Mouse (Mus musculus) hindbrain, embryonic 15.5 days (tissue): ENCODE measurements around the gene Scpep1. TPM values are rescaled to one million over a fixed set of nuclear protein-coding genes. Genes with fewer than 3 reads are reported as not detected.
A peak's percentile ranks its signal among the peaks of the same experiment; 100 is the strongest.

Experiments used
- ATAC-seq: fragments of 200-750 bp; cut with Nextera tagmentation; 2 replicates; pipeline ENCODE4 v1.8.0; 2017; ENCODE audit warnings: low read depth, moderate number of reproducible peaks, moderate TSS enrichment; ENCODE audit not compliant: low FRiP score
- H3K27ac ChIP-seq: fragments of 300-500 bp; sonication (generic); replicated peaks from 2 replicates; pipeline ENCODE4 v1.5.1; 2015; ENCODE audit warnings: mild to moderate bottlenecking, inconsistent platforms
- H3K27me3 ChIP-seq: fragments of 300-500 bp; sonication (generic); 2 replicates; pipeline ENCODE4 v1.6.1; 2015; ENCODE audit warnings: control low read depth, inconsistent platforms
- H3K36me3 ChIP-seq: fragments of 300-500 bp; sonication (generic); 2 replicates; pipeline ENCODE4 v1.6.1; 2015; ENCODE audit warnings: control low read depth, inconsistent platforms
- H3K4me1 ChIP-seq: fragments of 300-500 bp; sonication (generic); replicated peaks from 2 replicates; pipeline ENCODE4 v1.6.1; 2015; ENCODE audit warnings: control low read depth, inconsistent platforms
- H3K4me2 ChIP-seq: fragments of 300-500 bp; sonication (generic); 2 replicates; pipeline ENCODE4 v1.6.1; 2015; ENCODE audit warnings: moderate library complexity, mild to moderate bottlenecking, inconsistent platforms
- H3K4me3 ChIP-seq: fragments of 300-500 bp; sonication (generic); 2 replicates; pipeline ENCODE4 v1.5.1; 2015; ENCODE audit warnings: mild to moderate bottlenecking, inconsistent platforms
- H3K9ac ChIP-seq: fragments of 300-500 bp; sonication (generic); 2 replicates; pipeline ENCODE4 v1.6.1; 2015; ENCODE audit warnings: inconsistent platforms
- H3K9me3 ChIP-seq: fragments of 300-500 bp; sonication (generic); 2 replicates; pipeline ENCODE4 v1.6.1; 2016; ENCODE audit warnings: control low read depth, inconsistent platforms
- WGBS: fragments of 180-500 bp; shearing (Covaris S2); methylation state at CpG from one replicate; pipeline ENCODE4 v1.1.7; 2015; 5-methylcytosine and 5-hydroxymethylcytosine counted together
- polyA plus RNA-seq: library from polyadenylated mRNA; unstranded; fragments of >200 nt; fragmentation: Nextera tagmentation; extraction: Ambion mirVana; gene quantifications from 2 replicates; pipeline ENCODE4 v1.2.1, GENCODE M21; 2015

Scpep1 gene
- polyA plus RNA-seq, 1 experiment from 2014 or later, result 33.6 TPM

DNA sequence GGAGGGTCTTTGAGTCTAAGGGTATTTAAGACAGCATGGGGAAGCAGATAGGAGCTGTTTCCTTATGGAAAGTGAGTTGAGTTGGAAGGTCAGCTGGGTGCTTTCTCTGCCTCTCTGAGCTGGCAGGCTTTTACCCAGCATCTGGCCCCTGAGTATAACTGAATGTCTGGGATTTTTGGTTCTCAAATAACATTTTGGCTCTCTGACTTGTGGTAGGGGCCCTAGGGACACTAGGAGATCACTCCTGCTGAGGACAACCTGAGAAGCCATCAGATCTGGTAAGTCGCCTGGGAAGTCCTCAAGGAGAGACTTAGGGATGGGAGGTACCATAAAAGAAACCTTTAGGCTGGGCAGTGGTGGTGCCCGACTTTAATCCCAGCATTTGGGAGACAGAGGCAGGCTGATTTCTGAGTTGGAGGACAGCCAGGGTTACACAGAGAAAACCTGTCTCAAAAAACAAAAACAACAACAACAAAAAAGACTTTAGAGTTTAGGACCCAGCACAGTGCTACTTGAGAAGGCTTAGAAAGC lies 15.0 kb upstream of the Scpep1 start, which contains the start of gene Coil:
Gene Coil (plus strand): TSS at position 51 of the 531 bp plus-strand sequence.
- ATAC-seq, result no peak; the same call in 1 of the 2 replicates
- no peaks in the 10 kb centered on the region for H3K9me3 ChIP-seq
- 43% methylated on average over 2 of the region's 2 CpGs for WGBS

DNA sequence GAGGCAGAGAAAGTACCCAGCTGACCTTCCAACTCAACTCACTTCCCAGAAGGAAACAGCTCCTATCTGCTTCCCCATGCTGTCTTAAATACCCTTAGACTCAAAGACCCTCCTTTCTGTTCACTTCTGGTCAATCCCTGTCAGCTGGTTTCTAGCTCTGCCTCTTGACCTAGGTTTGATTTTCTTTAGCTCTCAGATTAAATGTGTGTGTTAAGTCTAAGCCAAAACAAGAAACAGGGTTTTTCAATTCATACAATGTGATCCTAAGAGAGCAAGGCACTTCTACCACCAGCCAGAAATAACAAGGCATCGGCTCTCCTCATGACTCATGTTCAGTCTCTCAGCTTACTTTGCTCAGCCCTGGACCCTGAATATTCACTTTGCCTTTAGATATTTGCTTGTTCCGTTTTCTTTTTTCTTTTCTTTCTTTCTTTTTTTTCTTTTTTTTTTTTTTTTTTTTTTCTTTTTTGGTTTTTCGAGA lies 11.7 kb upstream of the Scpep1 start, which contains the start of gene Elobl:
Gene Elobl (minus strand): TSS at position 51 of the 481 bp plus-strand sequence.
- Histone ChIP-seq H3K9me3 (no peaks in the 10 kb centered on the region), H3K27me3 (no peaks in the 10 kb centered on the region)
- 96% methylated on average over 2 of the region's 3 CpGs for WGBS

More for the DNA sequence above, 15.0 kb upstream of the Scpep1 start, which contains the start of gene Coil:
- Histone ChIP-seq H3K4me2 (no peak within 1 kb of the TSS), H3K9ac (no peak within 1 kb of the TSS), H3K4me1 (peaks cover 10% of the 10 kb centered on the region), H3K27ac (no peak within 1 kb of the TSS), H3K4me3 (no peak within 1 kb of the TSS), H3K36me3 (no peaks in the 10 kb centered on the region), H3K27me3 (no peaks in the 10 kb centered on the region)

DNA sequence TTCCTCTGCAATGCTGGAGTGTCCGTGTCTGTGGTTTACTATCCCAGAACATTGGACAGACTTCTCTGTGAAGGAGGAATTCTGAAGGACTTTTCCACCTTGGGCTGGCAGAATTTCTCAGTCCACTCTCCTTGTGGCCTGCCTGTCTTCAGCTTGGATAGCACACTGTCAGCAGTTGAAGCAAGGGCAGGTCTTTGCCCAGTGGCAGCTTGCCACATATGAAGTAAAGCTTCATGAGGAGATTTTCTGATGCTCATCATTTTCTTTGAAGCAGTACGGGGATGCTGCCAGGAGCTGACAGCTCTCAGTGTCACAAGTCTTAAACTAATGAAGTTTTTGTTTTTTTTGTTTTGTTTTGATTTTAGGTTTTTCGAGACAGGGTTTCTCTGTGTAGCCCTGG lies 3.6 kb upstream of the Scpep1 start:
- Histone ChIP-seq H3K9me3 (no peaks in the 10 kb centered on the region), H3K27me3 (no peaks in the 10 kb centered on the region), H3K4me3 (no peak overlapping the region), H3K4me1 (peaks cover 11% of the 10 kb centered on the region), H3K27ac (no peak overlapping the region), H3K36me3 (no peaks in the 10 kb centered on the region), H3K4me2 (no peak overlapping the region), H3K9ac (no peak overlapping the region)
- ATAC-seq, result no peak
- WGBS, result 87% methylated on average over 3 of the region's 3 CpGs

More for the DNA sequence above, 11.7 kb upstream of the Scpep1 start, which contains the start of gene Elobl:
- Histone ChIP-seq H3K4me2 (no peak within 1 kb of the TSS), H3K4me1 (no peaks in the 10 kb centered on the region), H3K4me3 (no peak within 1 kb of the TSS), H3K9ac (no peak within 1 kb of the TSS), H3K27ac (no peak within 1 kb of the TSS), H3K36me3 (no peaks in the 10 kb centered on the region)
- ATAC-seq, result no peak

DNA sequence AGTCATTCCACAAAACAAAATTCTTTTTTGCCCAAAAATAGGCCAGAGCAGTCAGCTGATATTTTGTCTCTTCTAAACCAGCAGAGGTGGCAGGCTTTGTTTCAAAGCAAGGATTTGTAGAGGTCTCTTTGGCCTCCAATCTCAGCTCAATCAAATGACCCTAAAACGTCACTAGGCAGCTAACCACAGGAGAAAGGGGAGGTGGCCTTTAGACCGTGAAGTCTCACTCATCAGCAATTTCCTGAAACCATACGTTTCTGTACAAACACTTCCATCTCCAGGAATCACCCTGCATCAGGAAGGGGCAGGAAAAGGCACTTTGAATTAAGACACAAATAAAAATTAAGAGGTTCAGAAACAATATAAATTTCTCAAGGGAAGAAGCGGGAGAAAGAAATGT lies 462 bp downstream of the Scpep1 start:
- H3K27me3 ChIP-seq, result no peaks in the 10 kb centered on the region
- H3K36me3 ChIP-seq, result no peaks in the 10 kb centered on the region
- no peaks in the 10 kb centered on the region for H3K9me3 ChIP-seq
- peaks cover 13% of the 10 kb centered on the region for H3K4me1 ChIP-seq
- peak overlapping the region; percentile 53 for H3K9ac ChIP-seq
- H3K4me3 ChIP-seq, result peak overlapping the region; percentile 57
- peak overlapping the region; percentile 61 for H3K4me2 ChIP-seq
- H3K27ac ChIP-seq, result peak overlapping the region; percentile 67
- ATAC-seq, result no peak
- 0% methylated on average over 4 of the region's 4 CpGs for WGBS

DNA sequence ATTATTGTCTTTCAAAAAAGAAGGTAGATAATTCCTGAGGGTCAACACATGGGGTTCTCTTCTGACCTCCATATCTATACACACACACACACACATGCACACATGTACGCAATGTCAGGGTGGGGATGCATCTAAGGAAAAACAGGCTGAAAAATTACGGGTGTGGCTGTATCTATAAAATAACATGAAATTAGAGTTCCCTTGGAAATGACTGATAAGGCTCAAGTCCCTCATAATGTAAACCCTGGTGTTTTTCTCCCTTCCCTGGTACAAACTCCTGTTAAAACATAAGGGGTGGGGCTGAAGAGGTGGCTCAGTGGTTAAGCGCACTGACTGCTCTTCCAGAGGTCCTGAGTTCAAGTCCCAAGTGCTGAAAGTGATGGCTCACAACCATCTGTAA lies 1.7 kb downstream of the Scpep1 start:
- no peaks in the 10 kb centered on the region for H3K27me3 ChIP-seq
- H3K4me3 ChIP-seq, result no peak overlapping the region
- WGBS, result 88% methylated on average over 3 of the region's 3 CpGs
- H3K36me3 ChIP-seq, result peaks cover 5% of the 10 kb centered on the region; the same call in 1 of the 2 replicates
- H3K4me2 ChIP-seq, result peak overlapping the region; percentile 61
- H3K4me1 ChIP-seq, result peaks cover 13% of the 10 kb centered on the region
- no peak overlapping the region for H3K9ac ChIP-seq
- ATAC-seq, result no peak
- no peak overlapping the region for H3K27ac ChIP-seq
- H3K9me3 ChIP-seq, result no peaks in the 10 kb centered on the region

DNA sequence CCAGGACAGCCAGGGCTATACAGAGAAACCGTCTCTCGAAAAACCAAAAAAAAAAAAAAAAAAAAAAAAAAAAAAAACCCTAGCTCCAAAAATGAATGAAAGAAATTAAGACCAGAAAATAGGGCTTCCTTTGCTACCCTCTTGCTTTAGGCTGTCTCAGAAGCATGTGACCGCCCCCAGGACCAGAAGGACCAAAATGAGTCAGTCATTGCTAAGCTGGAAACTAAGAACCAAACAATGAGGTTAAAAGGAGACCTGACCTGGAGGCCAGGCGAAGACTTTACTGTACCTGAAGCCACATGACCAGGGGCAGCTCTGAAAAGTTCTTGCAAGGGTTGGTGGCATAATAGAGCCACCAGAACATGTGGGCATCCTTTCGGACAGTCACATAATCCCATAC lies 3.1 kb downstream of the Scpep1 start:
- H3K27ac ChIP-seq, result no peak overlapping the region
- WGBS, result 95% methylated on average over 5 of the region's 5 CpGs
- H3K9ac ChIP-seq, result no peak overlapping the region
- H3K4me3 ChIP-seq, result no peak overlapping the region
- H3K36me3 ChIP-seq, result peaks cover 5% of the 10 kb centered on the region; the same call in 1 of the 2 replicates
- no peaks in the 10 kb centered on the region for H3K9me3 ChIP-seq
- H3K27me3 ChIP-seq, result no peaks in the 10 kb centered on the region
- H3K4me2 ChIP-seq, result no peak overlapping the region
- ATAC-seq, result no peak
- peaks cover 13% of the 10 kb centered on the region for H3K4me1 ChIP-seq

DNA sequence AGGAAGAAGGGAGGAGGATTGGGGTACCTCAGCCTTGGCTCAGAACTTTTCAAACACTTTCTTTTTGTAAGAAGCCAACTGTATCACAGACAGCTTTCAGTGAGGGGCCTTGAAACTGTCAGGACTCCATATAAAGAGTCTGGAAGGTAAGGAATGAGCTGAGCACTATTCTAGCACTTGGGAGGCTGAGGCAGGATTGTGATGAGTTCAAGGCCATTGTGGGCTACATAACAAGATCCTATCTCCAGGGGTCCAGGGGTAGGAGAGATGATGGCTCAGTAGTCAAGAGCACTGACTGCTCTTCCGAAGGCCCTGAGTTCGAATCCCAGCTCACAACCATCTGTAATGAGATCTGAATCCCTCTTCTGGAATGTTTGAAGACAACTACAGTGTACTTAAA lies 3.7 kb downstream of the Scpep1 start:
- Histone ChIP-seq H3K9me3 (no peaks in the 10 kb centered on the region), H3K9ac (no peak overlapping the region), H3K4me1 (peaks cover 13% of the 10 kb centered on the region), H3K27me3 (no peaks in the 10 kb centered on the region), H3K27ac (no peak overlapping the region), H3K4me3 (no peak overlapping the region), H3K36me3 (peaks cover 5% of the 10 kb centered on the region; the same call in 1 of the 2 replicates), H3K4me2 (no peak overlapping the region)
- WGBS, result 98% methylated on average over 2 of the region's 2 CpGs
- ATAC-seq, result no peak

DNA sequence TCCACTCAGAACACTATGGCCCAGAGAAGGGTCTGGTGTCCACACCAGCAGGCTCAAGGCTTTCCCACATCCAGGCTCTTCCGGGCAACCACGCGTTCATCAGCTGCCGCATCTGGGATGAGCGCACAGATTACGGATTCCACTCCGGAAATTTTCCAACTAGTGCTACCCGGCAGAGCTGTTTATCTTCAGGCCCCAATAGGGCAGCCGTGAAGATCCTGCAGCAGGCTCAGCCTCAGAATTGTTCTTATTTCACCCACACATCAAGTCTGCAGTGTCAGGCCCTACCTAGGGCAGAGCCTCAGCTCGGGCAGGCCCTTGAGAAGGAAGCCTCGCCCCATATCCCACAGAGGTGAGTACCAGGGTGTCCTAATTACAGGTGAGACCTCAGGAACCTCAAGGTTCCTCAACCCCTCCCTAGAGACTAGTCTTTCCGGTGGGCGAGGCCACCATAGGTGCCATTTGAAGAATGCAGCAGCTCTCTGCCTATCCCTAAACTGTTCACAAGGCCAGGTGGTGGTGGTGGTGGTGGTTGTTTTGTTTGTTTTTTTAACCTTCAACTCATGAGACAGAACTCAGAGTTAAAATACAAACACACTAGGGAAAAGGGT lies 4.5 kb downstream of the Scpep1 start:
- 90% methylated on average over 13 of the region's 13 CpGs for WGBS
- Histone ChIP-seq H3K4me3 (no peak overlapping the region), H3K9me3 (no peaks in the 10 kb centered on the region), H3K36me3 (peaks cover 5% of the 10 kb centered on the region; the same call in 1 of the 2 replicates), H3K4me2 (no peak overlapping the region), H3K27ac (no peak overlapping the region), H3K4me1 (peaks cover 13% of the 10 kb centered on the region), H3K27me3 (no peaks in the 10 kb centered on the region), H3K9ac (no peak overlapping the region)
- ATAC-seq, result no peak

DNA sequence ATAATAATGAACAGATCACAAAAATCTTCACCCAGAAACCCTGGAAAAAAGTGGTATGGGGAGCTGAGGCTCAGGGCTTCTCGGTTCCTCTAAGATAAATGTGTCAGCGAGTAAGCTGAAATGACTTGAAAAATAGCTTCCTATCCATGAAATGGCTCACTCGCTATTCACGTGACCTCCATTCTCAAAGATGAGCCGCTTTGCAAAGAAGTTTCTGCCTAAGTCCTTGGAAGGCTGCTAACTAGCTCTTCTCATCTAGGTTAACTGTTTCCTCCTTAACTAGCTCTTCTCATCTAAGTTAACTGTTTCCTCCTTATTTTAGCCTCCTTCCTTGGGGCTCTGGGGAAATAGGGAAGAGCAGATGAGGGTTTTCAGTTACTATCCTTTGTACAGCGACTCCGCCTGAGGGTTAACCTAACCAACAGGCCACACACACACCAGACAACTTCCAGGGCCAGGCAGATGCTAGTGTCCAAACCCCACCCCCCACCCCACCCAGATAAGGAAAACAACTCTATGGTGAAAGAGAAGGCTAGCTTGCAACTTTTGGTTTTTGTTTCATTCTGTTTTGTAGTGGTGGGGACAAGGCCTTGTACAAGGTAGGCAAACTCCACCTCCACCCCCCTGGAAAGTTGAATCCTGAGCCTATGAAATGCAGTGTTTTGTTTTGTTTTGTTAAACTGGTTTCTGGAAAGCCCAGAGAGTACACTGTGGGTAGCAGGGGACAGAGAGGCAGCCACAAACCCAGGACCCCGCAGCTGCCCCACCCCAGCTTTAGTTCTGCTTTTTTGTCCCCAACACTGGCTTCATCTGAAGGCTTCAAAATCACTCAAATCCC lies 5.2 kb downstream of the Scpep1 start:
- H3K27ac ChIP-seq, result no peak overlapping the region
- H3K36me3 ChIP-seq, result peaks cover 5% of the 10 kb centered on the region; the same call in 1 of the 2 replicates
- no peak overlapping the region for H3K9ac ChIP-seq
- peaks cover 8% of the 10 kb centered on the region for H3K4me1 ChIP-seq
- H3K4me3 ChIP-seq, result no peak overlapping the region
- H3K4me2 ChIP-seq, result no peak overlapping the region
- ATAC-seq, result no peak
- 86% methylated on average over 8 of the region's 8 CpGs for WGBS
- H3K9me3 ChIP-seq, result no peaks in the 10 kb centered on the region
- H3K27me3 ChIP-seq, result no peaks in the 10 kb centered on the region

DNA sequence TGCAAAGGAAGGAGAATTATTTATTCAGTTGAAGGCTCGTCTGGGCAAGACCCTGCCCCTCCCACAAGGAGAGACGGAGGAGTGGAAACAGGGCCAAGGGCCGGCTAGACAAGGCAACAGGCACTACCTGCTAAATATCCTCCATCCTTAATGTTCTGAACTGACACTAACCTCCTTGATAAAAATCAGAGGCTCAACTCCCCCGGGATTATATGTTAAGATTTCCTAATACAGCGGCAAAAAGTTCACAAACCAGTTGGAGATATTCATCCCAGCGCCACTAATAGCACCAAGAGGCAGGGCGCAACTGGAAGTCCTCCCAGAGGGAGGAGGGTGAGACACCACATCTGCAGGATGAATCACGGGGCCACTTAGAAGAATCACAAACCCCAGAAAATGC lies 6.4 kb downstream of the Scpep1 start:
- Histone ChIP-seq H3K9ac (no peak overlapping the region), H3K4me1 (peaks cover 2% of the 10 kb centered on the region; the same call in 1 of the 2 replicates)

DNA sequence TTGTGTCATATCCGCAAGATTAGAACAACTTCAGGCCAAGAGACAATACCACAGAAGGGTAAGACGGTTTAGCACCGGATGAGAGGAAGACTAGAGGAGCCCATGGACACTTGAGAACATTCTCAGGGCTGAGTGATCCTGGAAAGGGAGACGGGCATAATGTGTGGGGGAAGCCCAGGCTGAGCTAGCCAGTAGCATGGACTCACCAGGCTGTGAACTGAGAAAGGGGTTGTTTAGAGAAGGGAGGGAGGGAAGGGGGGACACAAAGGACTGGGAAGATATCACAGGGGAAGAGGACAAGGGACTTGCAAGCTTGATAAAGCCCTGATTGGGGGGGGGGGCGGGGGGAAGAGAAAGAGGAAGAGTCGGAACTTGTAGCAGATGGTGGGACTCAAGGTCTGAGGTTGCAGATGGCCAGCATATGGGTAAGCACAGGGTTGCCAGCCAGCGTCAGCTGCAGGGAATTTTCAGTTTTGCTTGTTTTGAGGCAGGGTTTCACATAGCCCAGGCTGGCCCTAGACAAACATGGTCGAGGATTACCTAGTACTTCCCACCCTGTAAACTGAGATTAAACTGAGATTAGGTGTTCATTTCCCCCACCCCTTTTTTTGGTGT lies 9.2 kb downstream of the Scpep1 start:
- WGBS, result 80% methylated on average over 7 of the region's 8 CpGs
- ATAC-seq, result no peak

More for the DNA sequence above, 6.4 kb downstream of the Scpep1 start:
- WGBS, result 80% methylated on average over 8 of the region's 8 CpGs
- Histone ChIP-seq H3K36me3 (peaks cover 10% of the 10 kb centered on the region), H3K4me3 (no peak overlapping the region), H3K4me2 (no peak overlapping the region), H3K9me3 (no peaks in the 10 kb centered on the region), H3K27me3 (no peaks in the 10 kb centered on the region), H3K27ac (no peak overlapping the region)
- no peak for ATAC-seq

More for the DNA sequence above, 9.2 kb downstream of the Scpep1 start:
- Histone ChIP-seq H3K4me1 (no peaks in the 10 kb centered on the region), H3K4me2 (no peak overlapping the region), H3K9ac (no peak overlapping the region), H3K27ac (no peak overlapping the region), H3K27me3 (no peaks in the 10 kb centered on the region), H3K36me3 (peaks cover 14% of the 10 kb centered on the region), H3K9me3 (no peaks in the 10 kb centered on the region), H3K4me3 (no peak overlapping the region)
